Mouse (Mus musculus) kidney, adult 2 months (tissue): Measurements from ENCODE around the gene Grik5.

Source experiments
- CTCF ChIP-seq: fragments of 200-500 bp; conservative IDR thresholded peaks from 2 replicates; pipeline ENCODE4 v1.5.1; 2011; ENCODE audit warnings: low read depth, mild to moderate bottlenecking, control low read depth, low read length, moderate library complexity, mixed read lengths; ENCODE audit not compliant: insufficient read depth, insufficient read length
- POLR2A ChIP-seq: fragments of 200-500 bp; IDR thresholded peaks from one replicate; pipeline ENCODE4 v1.6.1; 2011; ENCODE audit warnings: low read depth, low read length, control low read depth

DNA sequence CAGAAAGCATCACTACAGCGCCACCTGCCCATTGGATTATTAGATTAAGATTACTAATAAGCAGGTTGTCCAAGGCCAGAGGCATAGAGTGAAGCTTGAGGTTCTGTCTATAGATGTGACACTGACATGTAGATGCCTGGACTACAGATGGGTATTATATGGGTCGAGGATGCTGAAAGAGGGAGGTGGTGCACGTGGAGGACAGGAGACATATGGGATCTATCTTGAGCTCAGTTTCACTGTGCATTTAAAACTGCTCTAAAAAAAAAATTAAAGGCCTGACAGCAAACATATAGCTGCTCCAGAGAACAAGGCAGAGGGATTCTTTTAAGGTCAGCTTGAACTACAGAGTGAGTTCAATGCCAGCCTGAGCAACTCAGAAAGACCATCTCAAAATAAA lies 26.0 kb upstream of the Grik5 start:
- TF ChIP-seq CTCF (no peak), POLR2A (no peak)
